Mouse (Mus musculus) inflammation-experienced regulatory T-cells, adult 6 months (primary cell): ENCODE results near the gene Cpsf6. TPM values are rescaled to one million over a fixed set of nuclear protein-coding genes. Genes with fewer than 3 reads are reported as not detected.
"Not testable (repeated sequence)": the region's sequence is repeated elsewhere in the genome, so short reads cannot be mapped to it uniquely, and the experiment has no call there.

Experiments used
- ATAC-seq: one replicate; pipeline ENCODE4 v1.8.0; 2017
- polyA plus RNA-seq, 3 experiments: library from polyadenylated mRNA; unstranded; fragments of 100-300 nt; shearing (Covaris generic); gene quantifications; one replicate each; pipeline ENCODE4 v1.2.1; 2017

Gene Cpsf6
- polyA plus RNA-seq, 3 experiments from 2014 or later: 103 to 132 (median 120) TPM

DNA sequence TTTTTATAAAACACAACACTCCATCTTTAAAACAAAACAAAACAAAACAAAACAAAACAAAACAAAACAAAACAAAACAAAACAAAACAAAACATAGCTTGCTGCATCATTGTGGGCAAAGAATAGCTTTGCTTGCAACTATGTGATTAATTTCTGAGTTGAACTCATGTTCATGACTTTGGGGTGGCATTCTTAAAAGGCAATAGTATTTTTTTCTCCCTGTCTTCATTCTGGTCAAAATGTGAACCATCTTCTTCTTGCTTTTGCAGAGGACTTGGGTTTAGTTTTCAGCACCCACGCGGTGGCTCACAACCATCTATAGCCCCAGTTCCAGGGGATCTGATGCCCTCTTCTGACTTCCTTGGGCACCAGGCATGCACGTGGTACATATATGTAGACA is 20.0 kb upstream of the Cpsf6 start:
- no peak for ATAC-seq

DNA sequence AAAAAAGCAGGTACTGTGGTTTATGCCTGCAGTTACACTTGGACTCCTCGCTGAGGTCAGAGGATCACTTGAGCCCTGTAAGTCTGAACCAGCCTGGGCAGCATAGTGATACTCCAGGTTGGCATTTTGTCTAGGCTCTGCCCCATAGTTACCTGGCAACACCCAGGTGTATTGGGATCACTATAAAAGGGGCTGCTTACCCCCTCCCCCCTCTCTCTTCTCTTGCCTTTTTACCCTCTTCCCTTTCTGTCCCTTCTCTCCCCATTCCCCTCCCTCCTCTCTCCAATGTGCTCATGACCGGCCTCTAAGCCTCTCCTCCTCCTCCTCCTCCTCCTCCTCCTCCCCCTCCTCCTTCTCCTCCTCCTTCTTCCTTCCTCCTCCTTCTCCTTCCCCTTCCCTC is 19.4 kb upstream of the Cpsf6 start:
- ATAC-seq: no peak

DNA sequence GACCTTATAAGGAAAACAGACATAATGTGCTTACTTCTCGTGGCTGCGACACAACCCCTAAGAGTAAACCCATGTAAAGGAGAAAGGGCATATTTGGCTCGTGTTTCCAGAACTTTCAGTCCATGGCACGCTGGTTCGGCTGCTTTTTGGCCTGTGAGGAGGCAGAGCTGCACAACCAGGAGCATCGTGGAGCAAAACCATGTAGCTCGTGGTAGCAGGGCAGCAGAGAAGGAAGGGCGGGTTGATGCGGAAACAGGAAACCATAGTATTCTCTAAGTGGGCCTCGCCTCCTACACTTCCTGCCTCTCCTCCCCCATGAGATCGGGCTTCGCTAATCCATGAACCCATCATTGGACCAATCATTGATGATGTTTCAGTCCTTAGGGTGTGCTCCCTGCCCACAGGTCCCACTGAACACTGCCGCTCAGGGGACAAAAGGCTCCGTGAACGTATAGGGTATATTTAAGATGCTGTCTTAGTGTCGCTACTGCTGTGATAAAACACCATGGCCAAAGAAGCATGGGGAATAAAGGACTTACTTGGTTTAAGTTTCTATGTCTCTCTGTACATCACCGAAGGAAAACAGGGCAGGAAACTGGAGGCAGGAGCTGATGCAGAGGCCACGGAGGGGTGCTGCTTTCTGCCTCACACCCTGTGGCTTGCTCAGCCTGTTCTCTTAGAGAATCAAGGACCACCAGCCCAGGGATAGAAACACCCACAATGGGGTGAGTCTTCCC is 18.4 kb upstream of the Cpsf6 start:
- peak; percentile 77 for ATAC-seq

DNA sequence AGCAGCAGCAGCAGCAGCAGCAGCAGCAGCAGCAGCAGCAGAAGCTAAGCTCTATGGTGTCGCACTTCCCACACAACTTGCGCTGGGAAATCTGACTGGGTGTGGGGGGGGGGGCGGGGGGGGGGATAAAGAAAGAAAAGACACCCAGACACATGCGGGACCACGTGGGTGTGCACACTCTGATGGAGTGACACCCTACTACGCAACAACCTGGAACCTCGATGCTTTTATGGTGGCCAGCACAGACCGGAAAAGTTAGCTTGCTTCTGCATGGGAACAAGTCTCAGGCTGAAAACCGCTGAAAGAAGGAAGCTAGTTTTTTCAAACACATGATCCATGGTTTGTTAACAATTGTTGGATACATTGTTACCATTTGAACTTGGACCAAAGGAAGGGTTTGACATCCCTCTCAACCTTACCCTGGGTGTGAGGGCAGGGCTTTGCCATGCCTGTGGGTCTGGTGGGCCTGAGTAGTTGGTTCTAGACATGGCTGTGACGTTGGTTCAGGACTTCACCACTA is 17.4 kb upstream of the Cpsf6 start:
- ATAC-seq: no peak

DNA sequence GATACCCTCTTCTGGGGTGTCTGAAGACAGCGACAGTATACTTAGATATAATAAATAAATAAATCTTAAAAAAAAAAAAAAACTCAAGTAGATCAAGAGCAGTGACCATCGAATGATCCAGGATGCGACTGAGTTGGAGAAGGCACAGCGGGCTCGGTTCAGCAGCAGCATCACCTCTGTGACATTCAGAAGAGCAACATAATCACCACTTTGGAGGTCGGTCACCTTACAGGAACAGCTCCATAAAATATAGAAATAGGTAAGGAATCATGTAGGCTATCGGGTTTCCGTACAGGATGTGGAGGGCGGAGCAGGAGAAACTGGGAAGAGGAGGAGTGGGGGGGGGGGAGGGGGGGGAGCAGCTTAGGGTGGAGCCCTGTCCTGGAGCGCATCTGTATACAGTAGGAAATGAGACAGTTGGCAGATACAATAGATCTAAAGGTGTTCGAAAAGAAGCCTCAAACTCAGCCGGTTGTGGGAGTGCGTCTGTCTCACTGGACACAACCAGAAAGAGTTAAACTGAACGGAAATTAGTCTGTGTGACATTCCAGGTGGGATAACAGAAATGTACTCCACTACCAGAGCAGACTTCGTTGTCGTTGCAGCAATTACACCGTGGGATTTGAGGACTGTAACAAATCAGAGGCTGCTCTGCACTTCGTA is 16.7 kb upstream of the Cpsf6 start:
- no peak for ATAC-seq

DNA sequence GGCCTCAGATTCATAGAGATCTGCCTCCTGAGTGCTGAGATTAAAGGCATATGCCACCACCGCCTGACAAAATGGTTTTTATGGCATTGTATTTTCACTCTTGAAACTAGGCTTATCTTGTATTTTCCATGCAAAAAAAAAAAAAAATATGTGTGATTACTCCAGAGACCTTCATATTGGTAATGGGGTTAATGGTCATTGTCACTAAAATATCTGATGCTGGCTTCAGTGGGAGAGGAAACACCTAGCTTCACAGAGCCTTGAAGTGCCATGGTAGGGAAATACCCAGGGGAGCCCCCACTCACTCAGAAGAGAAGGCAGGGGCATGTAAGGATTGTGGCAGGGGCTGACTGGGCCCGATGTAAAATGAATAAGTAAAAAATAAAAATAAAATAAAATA is 16.0 kb upstream of the Cpsf6 start:
- no peak for ATAC-seq

DNA sequence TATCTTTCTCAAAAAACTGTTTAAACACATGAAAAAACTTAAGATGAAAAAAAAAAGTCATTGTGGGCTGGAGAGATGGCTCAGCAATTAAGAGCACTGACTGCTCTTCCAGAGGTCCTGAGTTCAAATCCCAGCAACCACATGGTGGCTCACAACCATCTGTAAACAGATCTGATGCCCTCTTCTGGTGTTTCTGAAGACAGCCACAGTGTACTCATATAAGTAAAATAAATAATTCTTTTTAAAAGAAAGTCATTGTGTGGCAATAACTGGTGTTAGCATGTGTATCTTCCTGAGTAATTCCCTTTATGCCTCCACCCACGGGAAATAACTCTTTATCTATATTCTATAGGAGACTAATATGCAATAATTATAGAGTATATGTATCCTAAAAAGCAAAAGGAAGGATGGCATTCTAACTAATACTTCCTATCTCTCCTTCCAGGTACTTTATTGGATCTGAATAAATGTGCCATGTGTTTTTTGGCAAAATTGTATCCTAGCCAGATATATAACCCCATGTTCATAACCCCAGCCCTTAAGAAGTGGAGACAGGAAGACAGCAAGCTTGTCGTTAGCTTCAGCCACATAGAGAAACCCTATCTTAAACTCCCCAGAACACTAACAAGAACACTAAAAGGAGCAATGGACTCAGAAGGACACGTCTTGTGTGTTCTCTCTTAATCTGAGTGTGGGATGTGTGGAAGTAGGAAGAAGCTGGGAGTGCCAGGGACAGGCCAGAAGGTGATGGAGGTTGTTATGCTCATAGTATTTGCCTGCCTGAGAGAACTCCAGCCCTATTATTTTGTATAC is 15.1 kb upstream of the Cpsf6 start:
- no peak for ATAC-seq

DNA sequence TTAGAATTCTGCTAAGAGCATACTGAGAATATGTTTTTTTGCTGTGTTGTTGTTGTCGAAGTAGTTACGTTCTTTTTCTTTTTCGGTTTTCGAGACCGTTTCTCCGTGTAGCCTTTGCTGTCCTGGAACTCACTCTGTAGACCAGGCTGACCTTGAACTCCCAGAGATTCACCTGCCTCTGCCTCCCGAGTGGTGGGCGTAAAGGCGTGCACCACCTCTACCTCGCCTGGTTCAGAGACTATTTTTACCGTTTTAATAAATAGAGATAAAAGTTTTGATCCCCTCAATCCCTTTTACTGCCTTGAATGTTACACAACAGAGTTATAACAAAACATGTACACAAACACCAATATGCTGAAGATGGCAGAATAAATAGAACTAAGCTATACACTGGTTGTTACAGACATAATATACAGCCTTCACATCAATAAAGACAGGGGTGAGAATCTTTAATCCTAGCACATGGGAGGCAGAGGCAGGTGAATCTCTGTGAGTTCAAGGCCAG is 14.1 kb upstream of the Cpsf6 start:
- ATAC-seq: no peak

DNA sequence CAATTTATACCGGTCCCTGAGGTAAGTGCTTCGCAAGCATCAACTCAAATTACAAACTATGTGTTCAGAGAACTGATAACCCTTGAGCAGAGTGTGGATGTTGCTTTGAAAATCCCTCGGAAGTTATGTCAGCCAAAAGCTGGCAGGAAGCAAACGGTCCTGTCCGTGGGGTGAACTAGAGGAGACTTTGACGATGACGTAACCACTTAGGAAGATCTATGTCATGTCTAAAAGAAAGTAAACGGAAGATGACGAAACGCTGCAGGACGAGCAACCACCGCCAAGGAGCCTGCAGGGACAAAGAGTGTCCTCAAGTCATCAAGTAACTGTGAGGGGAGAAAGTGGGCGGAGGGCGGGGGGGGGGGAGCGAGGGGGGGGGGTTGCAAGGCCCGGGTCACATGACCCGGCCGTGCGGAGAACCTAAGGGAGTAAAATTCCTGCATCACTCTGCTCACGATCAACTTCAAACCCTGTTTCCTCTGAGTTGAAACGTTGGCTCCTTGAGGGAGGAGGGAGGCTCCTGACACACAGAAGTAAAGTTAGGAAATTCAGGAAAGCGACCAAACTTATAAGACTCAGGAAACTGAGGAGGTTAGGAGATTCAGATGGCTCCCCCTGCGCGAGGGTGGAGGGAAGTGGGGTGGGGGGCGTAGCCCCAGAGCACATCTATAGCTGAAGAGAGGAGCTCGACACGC is 13.5 kb upstream of the Cpsf6 start:
- ATAC-seq: peak; percentile 90

DNA sequence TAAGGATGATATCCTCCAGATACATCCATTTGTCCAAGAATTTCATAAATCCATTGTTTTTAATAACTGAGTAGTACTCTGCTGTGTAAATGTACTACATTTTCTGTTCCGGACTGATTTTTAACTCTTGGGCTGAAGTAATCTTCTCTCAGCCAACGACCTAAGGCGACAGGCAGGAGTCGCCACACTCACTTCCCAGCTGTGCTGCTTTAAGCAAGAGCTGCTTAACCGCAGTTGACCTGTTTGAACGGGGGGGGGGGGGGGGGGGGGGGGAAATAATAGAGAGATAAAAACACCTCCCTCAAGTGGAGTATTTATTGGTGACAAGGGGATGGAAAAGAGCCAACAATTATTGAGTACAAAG is 13.0 kb upstream of the Cpsf6 start:
- no peak for ATAC-seq

DNA sequence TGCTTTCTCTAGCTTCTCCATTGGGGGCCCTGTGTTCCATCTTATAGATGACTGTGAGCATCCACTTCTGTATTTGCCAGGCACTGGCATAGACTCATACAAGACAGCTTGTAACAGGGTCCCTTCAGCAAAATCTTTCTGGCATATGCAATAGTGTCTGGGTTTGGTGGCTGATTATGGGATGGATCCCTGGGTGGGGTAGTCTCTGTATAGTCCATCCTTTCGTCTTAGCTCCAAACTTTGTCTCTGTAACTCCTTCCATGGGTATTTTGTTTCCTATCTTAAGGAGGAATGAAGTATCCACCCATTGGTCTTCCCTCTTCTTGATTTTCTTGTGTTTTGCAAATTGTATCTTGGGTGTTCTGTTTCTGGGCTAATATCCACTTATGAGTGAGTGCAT is 12.6 kb upstream of the Cpsf6 start:
- ATAC-seq: not testable (repeated sequence)

DNA sequence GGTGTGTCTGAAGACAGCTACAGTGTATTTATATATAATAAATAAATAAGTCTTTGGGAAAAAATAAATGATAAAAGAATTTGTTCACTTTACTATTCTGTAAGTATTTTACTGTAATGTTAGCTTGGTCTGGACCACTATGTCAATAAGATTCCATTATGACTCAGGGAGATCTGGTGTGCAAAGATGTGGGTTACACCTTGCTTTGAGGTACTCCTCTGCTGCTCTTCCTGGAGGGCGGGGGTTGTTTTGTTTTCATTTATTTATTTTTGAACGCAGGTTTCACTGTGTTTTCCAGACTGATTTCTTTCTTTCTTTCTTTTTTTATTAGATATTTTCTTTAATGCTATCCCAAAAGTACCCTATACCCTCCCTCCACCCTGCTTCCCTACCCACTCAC is 12.0 kb upstream of the Cpsf6 start:
- no peak for ATAC-seq

DNA sequence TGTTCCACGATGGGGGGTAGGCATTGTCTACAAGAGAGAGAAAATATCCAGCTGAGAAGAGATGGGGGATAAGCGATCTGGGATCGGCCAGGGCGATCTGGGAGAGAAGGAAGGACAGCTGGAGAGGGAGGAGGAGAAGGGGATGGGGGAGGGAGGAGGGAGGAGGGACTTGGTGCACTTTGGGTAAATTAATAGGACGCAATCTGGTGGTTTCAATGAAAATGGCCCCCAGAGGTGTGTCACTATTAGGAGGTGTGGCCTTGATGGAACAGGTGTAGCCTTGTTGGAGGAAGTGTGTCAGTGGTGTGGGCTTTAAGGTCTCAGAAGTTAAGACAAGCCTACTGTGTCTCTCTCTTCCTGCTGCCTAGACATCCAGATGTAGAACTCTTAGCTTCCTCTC is 11.2 kb upstream of the Cpsf6 start:
- ATAC-seq: no peak

DNA sequence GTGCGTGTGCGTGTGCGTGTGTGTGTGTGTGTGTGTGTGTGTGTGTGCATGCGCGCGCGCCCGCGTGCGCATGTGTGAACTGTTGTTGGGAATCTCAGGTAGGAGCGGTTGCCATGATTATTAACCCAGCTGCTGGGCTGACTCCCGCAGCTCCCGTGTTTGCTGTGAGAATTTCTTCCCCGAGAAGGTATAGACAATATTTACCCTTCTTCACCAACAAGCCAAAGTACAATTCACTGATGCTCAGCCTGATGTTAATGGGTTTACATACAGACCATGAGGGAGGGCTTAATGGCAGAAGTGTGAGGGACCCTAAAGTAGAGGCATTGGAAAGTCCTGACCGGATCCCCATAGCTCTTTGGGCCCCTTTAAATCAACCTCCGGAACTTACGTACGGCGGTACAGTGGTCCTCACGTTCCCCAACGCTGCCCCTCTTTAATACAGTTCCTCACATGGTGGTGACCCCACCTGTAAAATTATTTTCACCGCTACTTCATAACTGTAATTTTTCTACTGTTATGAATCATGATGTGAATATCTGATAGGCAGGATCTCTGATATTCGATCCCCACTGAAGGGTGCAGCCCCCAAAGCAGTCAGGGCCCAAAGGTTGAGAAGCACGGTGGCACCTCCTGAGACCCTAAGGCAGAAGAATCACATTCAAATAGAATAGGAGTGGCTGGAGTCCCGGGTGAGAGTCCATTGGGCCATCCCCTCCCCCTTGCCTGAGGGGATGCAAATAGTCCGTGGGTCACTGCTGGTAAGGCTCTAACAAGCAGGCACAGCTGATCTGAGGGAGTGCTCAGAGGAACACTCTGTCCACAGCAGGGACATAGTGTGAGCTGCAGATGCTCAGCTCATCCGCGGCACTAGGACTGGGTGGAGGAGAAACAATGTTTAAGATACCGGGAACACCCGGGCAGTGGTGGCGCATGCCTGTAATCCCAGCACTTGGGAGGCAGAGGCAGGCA is 10.4 kb upstream of the Cpsf6 start:
- no peak for ATAC-seq

DNA sequence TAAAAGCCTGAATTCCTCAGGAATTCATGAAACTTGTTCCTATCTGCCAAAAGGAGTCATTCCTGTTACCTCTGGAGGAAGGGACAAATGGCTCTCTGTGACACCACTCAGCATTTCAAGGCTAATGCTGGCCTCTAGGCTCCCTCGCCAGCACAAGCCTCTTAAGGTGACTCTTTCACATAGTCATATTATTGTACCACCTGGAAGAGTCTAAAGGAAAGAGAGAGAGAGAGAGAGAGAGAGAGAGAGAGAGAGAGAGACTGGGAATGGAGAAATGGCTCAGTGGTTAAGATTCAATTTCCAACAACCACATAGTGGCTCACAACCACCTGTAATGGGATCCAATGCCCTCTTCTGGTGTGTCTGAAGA is 9.5 kb upstream of the Cpsf6 start:
- no peak for ATAC-seq

DNA sequence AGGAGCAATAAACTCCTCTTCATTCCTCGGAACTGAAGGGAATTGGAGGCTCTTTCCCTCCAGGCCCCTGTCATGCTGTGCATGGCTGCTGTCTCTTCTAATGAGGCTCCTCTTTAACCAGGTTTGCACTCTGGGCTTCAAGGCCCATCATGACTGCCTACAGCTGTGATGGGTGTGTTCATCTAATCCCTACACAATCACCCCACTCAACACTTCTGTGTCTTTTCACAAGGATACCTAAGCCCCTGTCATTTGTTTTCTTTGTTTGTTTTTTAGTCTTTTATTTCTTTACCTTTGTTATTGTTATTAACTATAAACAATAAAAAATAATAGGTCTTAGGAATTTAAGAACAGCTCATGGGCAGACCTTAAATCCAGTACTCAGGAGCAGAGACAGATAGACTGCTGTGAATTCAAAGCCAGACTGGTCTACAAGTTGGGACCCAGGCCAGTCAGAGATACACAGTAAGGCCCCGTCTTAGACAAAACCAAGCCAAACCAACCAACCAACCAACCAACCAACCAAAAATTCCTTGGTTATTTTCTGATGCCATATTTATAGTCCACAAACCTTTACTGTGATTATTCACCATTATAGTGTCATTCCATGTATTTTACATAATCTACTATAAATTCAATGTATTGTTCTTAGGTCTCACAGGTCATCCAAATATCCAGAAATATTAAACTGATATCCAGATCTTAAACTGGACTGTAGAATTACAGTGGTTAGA is 9.0 kb upstream of the Cpsf6 start:
- ATAC-seq: no peak

DNA sequence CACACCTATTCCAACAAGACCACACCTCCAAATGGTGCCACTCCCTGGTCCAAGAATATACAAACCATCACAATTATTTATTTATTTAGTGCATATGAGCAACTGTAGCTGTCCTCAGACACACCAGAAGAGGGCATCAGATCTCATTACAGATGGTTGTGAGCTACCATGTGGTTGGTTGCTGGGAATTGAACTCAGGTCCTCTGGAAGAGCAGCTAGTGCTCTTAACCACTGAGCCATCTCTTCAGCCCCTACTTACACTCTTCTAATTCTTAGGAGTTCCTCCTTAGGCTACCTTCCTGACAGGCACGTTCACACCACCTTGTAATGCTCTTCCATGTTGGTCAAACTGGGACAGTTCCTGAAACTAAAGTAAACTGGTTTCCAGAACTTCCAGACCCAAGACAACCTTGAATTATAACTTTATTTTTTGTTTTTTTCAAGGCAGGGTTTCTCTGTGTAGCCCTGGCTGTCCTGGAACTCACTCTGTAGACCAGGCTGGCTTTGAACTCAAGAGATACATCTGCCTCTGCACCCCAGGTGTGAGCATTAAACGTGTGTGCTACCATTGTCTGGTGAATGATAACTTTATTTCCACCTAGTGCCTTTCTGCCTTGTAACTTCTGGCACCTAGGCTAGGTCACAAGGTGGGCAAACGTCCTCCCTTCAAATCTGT is 8.3 kb upstream of the Cpsf6 start:
- ATAC-seq: not testable (repeated sequence)

DNA sequence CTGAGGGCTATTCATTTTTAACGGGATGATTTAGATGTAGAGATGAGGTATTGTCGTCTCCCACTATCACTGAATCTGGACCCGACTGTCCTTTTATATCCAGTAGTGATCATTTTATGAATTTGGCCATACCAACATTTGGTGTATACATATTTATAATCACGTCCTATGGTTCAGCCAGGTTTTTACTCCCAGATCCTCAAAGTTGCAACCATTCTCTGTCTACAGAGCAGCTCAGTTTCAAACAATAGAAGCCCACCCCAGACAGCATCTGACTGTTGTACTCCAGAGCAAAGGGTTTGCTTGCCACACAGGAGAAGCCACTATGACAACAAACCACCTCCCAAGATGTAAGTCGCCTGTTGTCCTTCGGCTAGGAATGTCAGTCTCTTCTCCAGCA is 7.2 kb upstream of the Cpsf6 start:
- ATAC-seq: no peak

DNA sequence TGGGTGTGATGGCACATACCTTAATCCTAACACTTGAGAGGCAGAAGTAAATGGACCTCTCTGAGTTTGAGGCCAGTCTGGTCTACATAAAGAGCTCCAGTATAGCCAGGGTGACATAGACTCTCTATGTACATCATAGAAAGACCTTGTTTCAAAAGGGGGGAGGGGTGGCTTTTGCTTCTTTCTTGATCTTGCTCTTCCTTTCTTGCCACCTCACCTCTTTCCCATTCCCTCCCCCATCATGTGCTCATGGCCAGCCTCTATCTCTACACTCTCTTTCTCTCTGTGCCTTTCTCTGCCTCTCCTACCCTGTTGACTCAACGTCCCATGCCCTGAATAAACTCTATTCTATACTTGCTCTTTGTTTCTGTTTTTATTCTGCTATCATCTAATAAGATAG is 6.4 kb upstream of the Cpsf6 start:
- no peak for ATAC-seq

DNA sequence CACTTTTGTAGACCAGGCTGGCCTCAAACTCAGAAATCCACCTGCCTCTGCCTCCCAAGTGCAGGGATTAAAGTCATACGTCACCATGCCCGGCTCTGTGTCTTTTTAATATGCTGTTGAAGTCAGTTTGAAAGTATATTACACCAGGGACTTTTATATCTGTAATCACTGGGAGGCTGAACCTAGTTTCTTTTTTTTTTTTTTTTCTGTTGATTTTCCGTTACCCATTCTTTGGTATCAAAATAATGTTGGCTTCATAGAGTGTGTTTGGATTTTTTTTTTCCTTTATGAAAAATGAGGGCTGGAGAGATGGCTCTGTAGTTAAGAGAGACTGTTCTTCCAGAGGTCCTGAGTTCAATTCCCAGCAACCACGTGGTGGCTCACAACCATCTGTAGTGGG is 5.6 kb upstream of the Cpsf6 start:
- ATAC-seq: no peak
